Mouse (Mus musculus) CD4-positive, CD25-positive, alpha-beta regulatory T cell (primary cell): Measurements from ENCODE around the gene Dbr1. TPM values are rescaled to one million over a fixed set of nuclear protein-coding genes. Genes with fewer than 3 reads are reported as not detected.

ENCODE experiments used
- polyA plus RNA-seq: library from polyadenylated mRNA; unstranded; fragments of 100-300 nt; shearing (Covaris generic); gene quantifications from one replicate; pipeline ENCODE4 v1.2.1, GENCODE M21; 2017

The Dbr1 gene
- polyA plus RNA-seq = 34.2 TPM

GRCm38 (mm10) chr9:99575677-99576480 lies at the start of gene Dbr1:
Gene Dbr1, plus strand, starts transcription at chr9:99575799.

DNA sequence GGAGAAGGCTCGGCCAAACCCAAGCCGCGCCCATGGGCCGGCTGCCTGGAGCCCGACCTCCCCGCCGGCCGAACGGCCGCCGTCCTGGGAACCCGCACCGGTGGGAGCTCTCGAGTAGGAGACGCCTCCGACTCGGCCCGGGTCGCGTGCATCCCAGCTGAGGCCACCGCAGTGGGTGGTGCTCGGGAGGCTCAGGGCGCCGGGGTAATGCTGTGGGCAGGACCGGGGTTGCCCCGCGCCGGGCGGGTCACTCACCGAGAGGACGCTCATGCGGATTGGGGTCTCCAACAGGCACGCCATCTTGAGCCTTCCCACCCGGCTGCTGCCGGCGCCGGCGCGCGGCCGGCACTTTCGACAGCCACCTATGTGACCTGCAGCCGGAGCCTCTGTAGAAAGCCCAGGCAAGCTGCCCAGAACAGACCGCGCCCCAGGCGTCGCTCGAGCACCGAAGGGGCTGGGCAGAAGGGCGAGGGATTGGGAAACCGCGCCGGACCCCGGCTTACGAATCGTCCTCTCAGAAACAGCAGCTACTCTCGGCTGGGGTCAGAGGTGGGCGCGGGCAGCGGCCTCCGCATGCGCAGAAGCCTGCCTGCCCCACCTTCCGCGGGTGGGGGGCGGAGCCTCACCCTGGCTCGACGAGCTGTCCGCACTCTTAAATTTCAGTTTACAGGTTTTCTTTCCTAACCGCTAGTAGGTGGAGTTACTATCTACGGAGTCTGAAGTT lies 7.1 kb upstream of the Dbr1 start, which contains the start of gene Armc8:
TSS of gene Armc8 (minus strand) at position 553 of the 724 bp plus-strand sequence.

GRCm38 (mm10) chr9:99612202-99612601 lies 36.6 kb downstream of the Dbr1 start, which contains the start of gene A4gnt:
Gene A4gnt, plus strand, starts transcription at chr9:99612502.

GRCm38 (mm10) chr9:99629281-99630011 lies 53.8 kb downstream of the Dbr1 start, which contains the start of gene Dzip1l:
Gene Dzip1l, plus strand, starts transcription at chr9:99629496.

Other genes with a start within 250 kb of the Dbr1 start
- gene Esyt3, start 217.2 kb upstream of the Dbr1 start, polyA plus RNA-seq = not detected
- gene Mras, start 138.4 kb upstream of the Dbr1 start, polyA plus RNA-seq = 0.05 TPM
- gene Nme9, start 124.3 kb upstream of the Dbr1 start, polyA plus RNA-seq = not detected
- gene Armc8, start 6.9 kb upstream of the Dbr1 start, polyA plus RNA-seq = 34.2 TPM
- not detected for gene A4gnt, start 36.7 kb downstream of the Dbr1 start, polyA plus RNA-seq
- not detected for gene Dzip1l, start 53.7 kb downstream of the Dbr1 start, polyA plus RNA-seq
- gene Cldn18, start 141.5 kb downstream of the Dbr1 start, polyA plus RNA-seq = not detected